29 mouse cellular contexts compared by ENCODE assay signal in genomic region chr9:103181886-103182285, GRCm38 (mm10). TPM values are rescaled to one million over a fixed set of nuclear protein-coding genes. Genes with fewer than 3 reads are reported as not detected.
A peak's percentile ranks its signal among the peaks of the same experiment; 100 is the strongest.
DNase-seq lines count a peak whose midpoint lies in the region; ATAC-seq lines count a peak whose summit lies in the region.
"Had no signal": no experiment of that assay in that cellular context is flagged by ENCODE, and none has a peak within 500 bp of the region (broad histone marks: within the 10 kb centered on the region; RNA-seq: fewer than 3 reads in every experiment).

No protein-coding gene starts in this region.

- no peaks in the 10 kb centered on the region for H3K27me3 ChIP-seq in forebrain, embryonic 15.5 days
- H3K27me3 ChIP-seq in forebrain, embryonic 10.5 days (ENCODE audit: poor library complexity, severe bottlenecking), result no peaks in the 10 kb centered on the region
- H3K27me3 ChIP-seq in heart, embryonic 10.5 days (ENCODE audit: insufficient read depth, poor library complexity, severe bottlenecking), result 0 out of 2 replicates have a peak, but pooled peaks cover 4% of the 10 kb centered on the region
- H3K27me3 ChIP-seq in hindbrain, embryonic 16.5 days (replicated peaks; ENCODE audit: control insufficient read depth, insufficient read depth, low read length), result no peaks in the 10 kb centered on the region
- no peaks in the 10 kb centered on the region for H3K27me3 ChIP-seq in hindbrain, embryonic 12.5 days
- peaks cover 27% of the 10 kb centered on the region for H3K27me3 ChIP-seq in megakaryocyte, embryonic 14.5 days (replicated peaks)
- H3K27me3 ChIP-seq: embryonic facial prominence, embryonic 13.5 days; embryonic facial prominence, embryonic 15.5 days; forebrain, embryonic 13.5 days had no signal

- no peak overlapping the region for H3K4me3 ChIP-seq in forebrain, embryonic 15.5 days
- H3K4me3 ChIP-seq in forebrain, embryonic 10.5 days, result no peak overlapping the region
- no peak overlapping the region for H3K4me3 ChIP-seq in heart, embryonic 10.5 days
- no peak overlapping the region for H3K4me3 ChIP-seq in hindbrain, embryonic 16.5 days (ENCODE audit: low read length)
- no peak overlapping the region for H3K4me3 ChIP-seq in hindbrain, embryonic 12.5 days
- peak overlapping the region; percentile 7 for H3K4me3 ChIP-seq in megakaryocyte, embryonic 14.5 days (replicated peaks)

- H3K4me2 ChIP-seq in forebrain, embryonic 15.5 days (replicated peaks), result no peak overlapping the region
- H3K4me2 ChIP-seq in hindbrain, embryonic 16.5 days (ENCODE audit: low read length), result no peak overlapping the region
- no peak overlapping the region for H3K4me2 ChIP-seq in hindbrain, embryonic 12.5 days (replicated peaks)

- no peak for ATAC-seq in forebrain, embryonic 15.5 days (replicated peaks)
- ATAC-seq in hindbrain, embryonic 16.5 days, result 0 out of 2 replicates have a peak, but pooled peaks have one; percentile 22
- no peak for ATAC-seq in hindbrain, embryonic 12.5 days (ENCODE audit: low FRiP score)
- ATAC-seq in megakaryocyte, adult 5-6 weeks (ENCODE audit: poor library complexity, severe bottlenecking), result no peak

- peaks cover 25% of the 10 kb centered on the region for H3K4me1 ChIP-seq in forebrain, embryonic 15.5 days
- H3K4me1 ChIP-seq in forebrain, embryonic 10.5 days, result peaks cover 21% of the 10 kb centered on the region
- H3K4me1 ChIP-seq in heart, embryonic 10.5 days, result peaks cover 13% of the 10 kb centered on the region
- peaks cover 16% of the 10 kb centered on the region for H3K4me1 ChIP-seq in hindbrain, embryonic 16.5 days (ENCODE audit: control insufficient read depth, insufficient read depth, low read depth, low read length)
- H3K4me1 ChIP-seq in hindbrain, embryonic 12.5 days, result peaks cover 19% of the 10 kb centered on the region
- H3K4me1 ChIP-seq in megakaryocyte, embryonic 14.5 days, result peaks cover 18% of the 10 kb centered on the region

- 84% methylated on average over 8 of the region's 8 CpGs for WGBS in forebrain, embryonic 15.5 days
- 89% methylated on average over 8 of the region's 8 CpGs for WGBS in forebrain, embryonic 10.5 days
- whole genome bisulfite sequencing in heart, embryonic 10.5 days, result 88% methylated on average over 8 of the region's 8 CpGs
- WGBS in hindbrain, embryonic 16.5 days, result 84% methylated on average over 8 of the region's 8 CpGs
- 90% methylated on average over 8 of the region's 8 CpGs for WGBS in hindbrain, embryonic 12.5 days

- no peak overlapping the region for H3K9ac ChIP-seq in forebrain, embryonic 15.5 days (replicated peaks)
- no peak overlapping the region for H3K9ac ChIP-seq in hindbrain, embryonic 16.5 days (ENCODE audit: low read depth, low read length)
- H3K9ac ChIP-seq in hindbrain, embryonic 12.5 days, result no peak overlapping the region
- H3K9ac ChIP-seq: embryonic facial prominence, embryonic 15.5 days; forebrain, embryonic 13.5 days had no signal

- H3K36me3 ChIP-seq in forebrain, embryonic 15.5 days, result peaks cover 15% of the 10 kb centered on the region; the same call in 1 of the 2 replicates
- H3K36me3 ChIP-seq in forebrain, embryonic 10.5 days (replicated peaks), result peaks cover 13% of the 10 kb centered on the region
- no peaks in the 10 kb centered on the region for H3K36me3 ChIP-seq in heart, embryonic 10.5 days
- peaks cover 9% of the 10 kb centered on the region; the same call in 1 of the 2 replicates for H3K36me3 ChIP-seq in hindbrain, embryonic 16.5 days (ENCODE audit: control insufficient read depth, insufficient read depth, low read length)
- H3K36me3 ChIP-seq in hindbrain, embryonic 12.5 days, result peaks cover 28% of the 10 kb centered on the region
- H3K36me3 ChIP-seq in megakaryocyte, embryonic 14.5 days (replicated peaks; ENCODE audit: low read length), result no peaks in the 10 kb centered on the region
- H3K36me3 ChIP-seq: embryonic facial prominence, embryonic 13.5 days; embryonic facial prominence, embryonic 15.5 days had no signal

- H3K9me3 ChIP-seq in forebrain, embryonic 15.5 days, result no peaks in the 10 kb centered on the region
- no peaks in the 10 kb centered on the region for H3K9me3 ChIP-seq in forebrain, embryonic 10.5 days
- no peaks in the 10 kb centered on the region for H3K9me3 ChIP-seq in heart, embryonic 10.5 days
- no peaks in the 10 kb centered on the region for H3K9me3 ChIP-seq in hindbrain, embryonic 16.5 days (ENCODE audit: control insufficient read depth, low read length)
- H3K9me3 ChIP-seq in hindbrain, embryonic 12.5 days (replicated peaks), result no peaks in the 10 kb centered on the region
- H3K9me3 ChIP-seq in megakaryocyte, embryonic 14.5 days, result no peaks in the 10 kb centered on the region
- H3K9me3 ChIP-seq: embryonic facial prominence, embryonic 13.5 days; embryonic facial prominence, embryonic 15.5 days; forebrain, embryonic 13.5 days; G1E had no signal

- DNase-seq in forebrain, embryonic 10.5 days (ENCODE audit: extremely low spot score, low spot score), result no peak
- no peak for DNase-seq in heart, embryonic 10.5 days (ENCODE audit: low spot score)
- DNase-seq in heart, adult 18-20 months, result no peak
- DNase-seq: adrenal gland, adult 2 months; adrenal gland, postnatal 10 days; adrenal gland, postnatal 25 days; B cell, adult 2 months; cerebellum, adult 11 months; cerebellum, adult 18-20 months; cerebellum, adult 8-10 months; cerebellum, adult 9-11 months; cerebellum, postnatal 14 days; cerebellum, postnatal 36 days; embryo, embryonic 11 days had no signal

- peak overlapping the region; percentile 43; the same call in 1 of the 2 replicates for H3K27ac ChIP-seq in forebrain, embryonic 15.5 days (replicated peaks)
- H3K27ac ChIP-seq in forebrain, embryonic 10.5 days, result no peak overlapping the region
- H3K27ac ChIP-seq in heart, embryonic 10.5 days, result peak overlapping the region; percentile 56; the same call in 1 of the 2 replicates
- 0 out of 2 replicates have a peak overlapping the region, but pooled peaks have one; percentile 15 for H3K27ac ChIP-seq in hindbrain, embryonic 16.5 days (ENCODE audit: low read depth, low read length)
- H3K27ac ChIP-seq in hindbrain, embryonic 12.5 days, result no peak overlapping the region
- H3K27ac ChIP-seq: forebrain, embryonic 13.5 days had no signal

RNA-seq across cellular contexts. Expression of gene Srprb, which starts 20.1 kb away (rescaled TPM):
- 48.8 and 49.1 TPM in 2 replicates for polyA plus RNA-seq in forebrain, embryonic 15.5 days (2015; fragmentation: Nextera tagmentation; extraction: Ambion mirVana)
- 62.1 and 66.9 TPM in 2 replicates for polyA plus RNA-seq in forebrain, embryonic 10.5 days (2016; fragmentation: Nextera tagmentation; extraction: Ambion mirVana)
- 55.6 and 61.9 TPM in 2 replicates for polyA plus RNA-seq in heart, embryonic 10.5 days (2016; fragmentation: Nextera tagmentation; extraction: Ambion mirVana)
- 10 to 100 TPM; 19.3 to 23.4 TPM for total RNA-seq in heart, adult 18-20 months (2021)
- 63.8 and 67.7 TPM in 2 replicates for polyA plus RNA-seq in hindbrain, embryonic 16.5 days (2015; fragmentation: Nextera tagmentation; extraction: Ambion mirVana)
- 47.6 and 49.5 TPM in 2 replicates for polyA plus RNA-seq in hindbrain, embryonic 12.5 days (2016; fragmentation: Nextera tagmentation; extraction: Ambion mirVana)
- polyA plus RNA-seq in megakaryocyte, embryonic 14.5 days (2012; ENCODE audit: insufficient read depth, low replicate concordance), result 22.2 and 55.1 TPM in 2 replicates
- 10.8 and 12.1 TPM in 2 replicates for total RNA-seq in megakaryocyte, adult 5-6 weeks (2015)
- 10.8 and 13.2 TPM in 2 replicates for total RNA-seq in megakaryocyte, adult 5-6 weeks (2017)

RNA-seq across cellular contexts. Expression of gene Gm20425, which starts 48.2 kb away (rescaled TPM):
- 4.6 and 4.7 TPM in 2 replicates for polyA plus RNA-seq in forebrain, embryonic 15.5 days (2015; fragmentation: Nextera tagmentation; extraction: Ambion mirVana)
- polyA plus RNA-seq in forebrain, embryonic 10.5 days (2016; fragmentation: Nextera tagmentation; extraction: Ambion mirVana), result not detected in 2 replicates
- polyA plus RNA-seq in heart, embryonic 10.5 days (2016; fragmentation: Nextera tagmentation; extraction: Ambion mirVana), result 0.90 TPM in 1 of 2 replicates, not detected in the other
- total RNA-seq in heart, adult 18-20 months (2021), result 1 to 10 TPM; 5.5 to 6.7 TPM
- polyA plus RNA-seq in hindbrain, embryonic 16.5 days (2015; fragmentation: Nextera tagmentation; extraction: Ambion mirVana), result not detected in 2 replicates
- polyA plus RNA-seq in hindbrain, embryonic 12.5 days (2016; fragmentation: Nextera tagmentation; extraction: Ambion mirVana), result 3.8 and 6.1 TPM in 2 replicates
- not detected in 2 replicates for polyA plus RNA-seq in megakaryocyte, embryonic 14.5 days (2012; ENCODE audit: insufficient read depth, low replicate concordance)
- not detected in 2 replicates for total RNA-seq in megakaryocyte, adult 5-6 weeks (2015)
- total RNA-seq in megakaryocyte, adult 5-6 weeks (2017), result 0.55 TPM in 1 of 2 replicates, not detected in the other
- total RNA-seq: CH12.LX; common myeloid progenitor, adult 5-6 weeks; G1E had no signal
- polyA plus RNA-seq: adrenal gland, adult 2 months; brain, embryonic 14.5 days; embryonic facial prominence, embryonic 11.5 days; erythroblast, embryonic 14.5 days; forebrain, embryonic 16.5 days; G1E had no signal

RNA-seq across cellular contexts. Expression of gene Trf, which starts 48.4 kb away (rescaled TPM):
- 25.5 and 25.7 TPM in 2 replicates for polyA plus RNA-seq in forebrain, embryonic 15.5 days (2015; fragmentation: Nextera tagmentation; extraction: Ambion mirVana)
- 11.9 and 14.2 TPM in 2 replicates for polyA plus RNA-seq in forebrain, embryonic 10.5 days (2016; fragmentation: Nextera tagmentation; extraction: Ambion mirVana)
- polyA plus RNA-seq in heart, embryonic 10.5 days (2016; fragmentation: Nextera tagmentation; extraction: Ambion mirVana), result 32.8 and 314 TPM in 2 replicates
- total RNA-seq in heart, adult 18-20 months (2021), result 10 to 100 TPM; 44.2 to 67.1 TPM
- 40.0 and 41.2 TPM in 2 replicates for polyA plus RNA-seq in hindbrain, embryonic 16.5 days (2015; fragmentation: Nextera tagmentation; extraction: Ambion mirVana)
- 18.5 and 20.0 TPM in 2 replicates for polyA plus RNA-seq in hindbrain, embryonic 12.5 days (2016; fragmentation: Nextera tagmentation; extraction: Ambion mirVana)
- 7.8 and 56.8 TPM in 2 replicates for polyA plus RNA-seq in megakaryocyte, embryonic 14.5 days (2012; ENCODE audit: insufficient read depth, low replicate concordance)
- 234 and 247 TPM in 2 replicates for total RNA-seq in megakaryocyte, adult 5-6 weeks (2015)
- 92.2 and 130 TPM in 2 replicates for total RNA-seq in megakaryocyte, adult 5-6 weeks (2017)
- total RNA-seq: CH12.LX had no signal

Comparison
In these comparisons a context has a peak if more than half of its experiments do, and no peak if none do; other contexts are left out.
1. H3K27ac ChIP-seq: peak in forebrain, embryonic 15.5 days (single experiment), heart, embryonic 10.5 days (single experiment) and hindbrain, embryonic 16.5 days (single experiment); none in forebrain, embryonic 10.5 days (single experiment) and hindbrain, embryonic 12.5 days (single experiment).